Mouse (Mus musculus) 3134 (cell line): Measurements from ENCODE around the gene Socs2.
"Not testable (repeated sequence)": the region's sequence is repeated elsewhere in the genome, so short reads cannot be mapped to it uniquely, and the experiment has no call there.

Experiments used
- DNase-seq: peaks from one replicate; pipeline ENCODE4 v3.0.0-alpha.2; 2011; ENCODE audit warnings: low spot score; ENCODE audit not compliant: insufficient read length; ENCODE audit errors: extremely low read depth

Gene Socs2

DNA sequence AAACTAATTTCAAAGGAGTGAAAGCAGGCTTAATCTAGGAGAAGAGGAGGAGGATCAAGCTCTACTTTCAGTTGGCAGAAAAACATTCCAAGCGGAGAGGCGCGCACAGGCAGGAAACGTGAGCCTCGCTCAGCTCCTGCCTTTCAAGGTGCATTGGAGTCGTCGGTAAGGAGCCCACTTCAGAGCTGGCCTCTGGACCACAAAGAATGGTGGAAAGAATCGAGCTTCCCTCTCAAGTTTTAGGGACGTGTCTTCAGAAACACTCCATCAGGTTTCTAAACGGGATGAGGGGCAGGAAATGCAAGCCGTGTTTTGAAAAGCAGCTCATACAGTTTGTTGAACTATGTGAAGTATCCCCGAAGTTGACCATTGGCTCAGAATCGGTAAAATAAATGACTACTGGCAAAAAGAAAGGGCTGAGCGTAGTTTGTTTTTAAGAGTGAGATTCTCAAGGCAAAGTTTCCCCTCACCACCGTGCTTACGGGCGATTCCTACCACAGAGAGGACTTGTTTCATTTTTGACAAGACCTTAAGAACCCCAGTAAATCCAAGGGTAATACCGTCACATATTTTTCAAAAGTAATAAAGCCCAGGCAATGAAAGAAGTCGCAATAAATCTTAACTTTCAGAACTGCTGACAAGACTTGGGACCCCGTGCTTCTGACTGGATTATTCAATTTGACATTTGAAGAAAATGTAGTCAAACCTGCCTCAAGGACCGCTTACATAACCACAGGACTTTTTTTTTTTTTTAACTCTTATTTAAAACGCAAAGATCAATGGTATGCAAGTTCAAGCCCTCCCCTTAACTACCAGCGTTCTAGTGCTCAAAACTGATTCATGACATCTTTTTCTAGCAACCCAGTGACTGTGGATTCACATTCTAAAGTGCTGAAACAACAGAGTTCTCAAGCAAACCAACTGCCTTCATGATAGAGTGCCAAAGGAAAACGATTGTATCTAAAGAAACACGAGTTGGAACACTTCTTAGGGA, 21.9 kb downstream of the Socs2 start:
- peak; percentile 34 for DNase-seq

DNA sequence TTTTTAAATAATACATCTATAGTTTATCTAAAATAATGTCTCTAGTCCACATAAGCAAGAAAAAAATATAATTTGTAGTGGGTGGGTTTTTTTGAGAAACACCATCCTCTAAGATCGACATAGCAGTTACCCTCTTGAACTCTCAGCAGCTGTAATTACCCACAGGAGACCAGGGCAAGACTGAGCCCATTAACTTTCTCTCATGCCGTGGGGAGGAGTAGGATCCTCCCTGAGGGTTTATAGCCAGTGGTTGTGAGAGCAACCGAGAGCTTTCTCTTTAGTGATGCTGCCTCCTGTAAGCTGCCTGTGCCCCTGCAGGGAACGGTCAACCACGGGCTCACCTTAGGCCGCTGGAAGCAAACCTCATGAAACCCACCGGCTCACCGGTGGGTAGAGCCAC, 24.9 kb downstream of the Socs2 start:
- DNase-seq, result no peak

DNA sequence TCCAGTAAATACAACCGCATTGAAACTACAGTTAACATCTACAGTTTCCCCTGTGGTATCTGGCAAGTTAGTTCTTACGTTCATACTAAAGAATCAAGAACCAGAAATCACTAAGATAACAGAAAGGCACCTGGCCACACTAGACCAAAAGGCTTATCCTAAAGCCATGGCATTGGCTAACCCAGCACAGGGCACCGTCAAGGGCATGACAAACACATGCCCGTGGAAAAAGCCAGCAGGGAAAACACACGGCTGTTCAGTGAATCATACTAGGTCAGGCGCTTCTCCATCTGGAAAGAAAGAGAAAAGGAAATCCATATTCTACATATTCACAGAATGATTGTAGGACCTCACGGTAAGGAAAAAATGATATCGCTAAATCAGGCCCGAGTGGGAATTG, 26.1 kb downstream of the Socs2 start:
- DNase-seq, result no peak

DNA sequence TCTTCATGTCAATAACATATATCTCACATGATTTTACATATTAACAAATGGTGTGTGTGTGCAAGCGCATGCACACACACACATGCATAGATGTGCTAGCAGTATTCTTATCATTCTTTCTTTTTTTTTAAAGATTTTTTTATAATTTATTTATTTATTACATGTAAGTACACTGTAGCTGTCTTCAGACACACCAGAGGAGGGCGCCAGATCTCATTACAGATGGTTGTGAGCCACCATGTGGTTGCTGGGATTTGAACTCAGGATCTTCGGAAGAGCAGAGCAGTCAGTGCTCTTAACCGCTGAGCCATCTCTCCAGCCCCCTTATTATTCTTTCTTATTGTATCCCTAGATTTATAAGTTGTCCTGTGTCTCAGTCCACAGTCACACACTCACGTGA, 27.2 kb downstream of the Socs2 start:
- DNase-seq, result not testable (repeated sequence)

DNA sequence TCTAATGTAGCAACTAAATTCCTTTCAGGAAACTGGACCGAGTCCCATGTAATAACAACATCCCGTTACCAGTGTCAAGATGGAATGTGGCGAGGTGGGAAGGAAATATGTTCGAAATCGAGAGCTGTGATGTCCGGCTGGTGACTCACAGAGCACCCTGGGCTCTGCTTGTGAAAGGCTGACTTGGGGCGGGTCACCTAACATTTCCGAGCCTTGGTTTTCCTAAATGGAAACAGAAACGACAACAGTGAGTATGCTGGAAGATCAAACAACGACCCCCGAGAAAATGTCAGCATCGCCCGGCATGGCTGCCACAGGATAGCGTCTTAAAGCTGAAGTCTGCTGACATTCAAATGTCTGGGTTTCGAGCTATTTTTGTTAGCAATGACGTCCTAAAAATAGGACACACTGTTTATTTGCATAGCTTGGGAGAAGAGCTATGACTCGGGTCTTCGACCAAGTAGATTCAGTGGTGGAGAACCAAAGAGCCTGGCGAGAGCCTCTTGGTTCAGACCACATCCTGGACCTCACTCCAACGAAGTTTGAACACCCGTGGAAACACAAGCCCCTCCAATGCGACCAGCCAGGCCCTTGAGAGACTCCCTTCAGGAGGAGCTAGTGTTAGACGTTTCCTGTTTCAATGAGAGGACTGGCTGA, 28.0 kb downstream of the Socs2 start:
- DNase-seq, result peak; percentile 72

DNA sequence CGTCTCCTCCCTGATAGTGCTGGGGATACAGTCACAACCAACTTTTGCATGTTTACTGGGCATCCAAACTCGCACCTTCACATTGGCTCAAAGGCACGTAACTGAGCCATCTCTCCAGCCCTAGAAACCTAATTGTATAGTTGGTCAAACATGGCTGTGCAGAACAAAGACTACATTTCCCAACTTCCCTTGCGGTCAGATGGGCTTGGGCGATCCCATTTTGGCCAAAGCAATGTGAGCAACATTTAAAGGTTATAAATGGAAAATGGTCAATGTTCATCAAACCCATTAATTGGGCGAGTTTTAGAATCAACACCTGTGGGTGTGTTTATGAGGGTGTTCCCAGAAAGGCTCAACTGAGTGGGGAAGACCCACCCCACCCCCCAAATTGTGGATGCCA, 30.5 kb downstream of the Socs2 start:
- no peak for DNase-seq

DNA sequence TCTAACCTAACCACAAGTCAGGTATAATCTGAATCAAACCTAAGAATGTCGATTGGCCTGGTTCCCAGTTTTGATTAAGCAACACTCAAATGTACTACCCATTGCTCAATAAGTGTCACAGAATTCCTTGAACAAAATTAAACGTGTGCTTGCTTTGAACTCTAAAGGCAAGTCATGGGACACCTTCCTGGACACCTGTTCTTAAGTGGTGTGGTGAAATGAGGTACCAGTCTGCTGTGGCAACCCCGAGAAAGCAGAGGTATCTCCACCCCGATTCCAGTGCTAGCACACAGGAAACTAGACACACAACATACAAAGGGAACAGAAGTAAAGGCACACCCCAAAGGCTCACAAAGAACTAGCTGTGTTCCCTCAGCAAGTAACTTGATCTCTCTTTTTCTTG, 31.2 kb downstream of the Socs2 start:
- DNase-seq, result peak; percentile 27

DNA sequence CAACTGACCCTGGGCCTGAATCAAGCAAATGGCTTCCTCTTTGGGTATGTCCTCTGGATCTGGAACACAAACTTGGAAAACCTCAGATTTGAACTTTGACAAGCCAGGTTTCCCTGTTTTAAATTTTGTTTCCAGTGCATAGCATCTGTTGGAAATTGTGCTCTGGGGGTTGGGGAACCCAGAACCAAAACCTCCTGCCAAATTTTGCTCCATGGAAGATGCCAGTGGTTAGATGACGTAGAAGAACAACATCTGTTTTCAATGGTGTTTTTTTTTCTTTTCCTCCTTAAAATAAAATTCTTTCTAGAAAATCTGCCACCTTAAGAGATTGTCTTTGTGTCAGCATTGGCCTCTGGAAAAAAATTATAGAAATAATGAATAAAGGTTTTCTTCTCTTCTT, 31.9 kb downstream of the Socs2 start:
- DNase-seq, result peak; percentile 37

DNA sequence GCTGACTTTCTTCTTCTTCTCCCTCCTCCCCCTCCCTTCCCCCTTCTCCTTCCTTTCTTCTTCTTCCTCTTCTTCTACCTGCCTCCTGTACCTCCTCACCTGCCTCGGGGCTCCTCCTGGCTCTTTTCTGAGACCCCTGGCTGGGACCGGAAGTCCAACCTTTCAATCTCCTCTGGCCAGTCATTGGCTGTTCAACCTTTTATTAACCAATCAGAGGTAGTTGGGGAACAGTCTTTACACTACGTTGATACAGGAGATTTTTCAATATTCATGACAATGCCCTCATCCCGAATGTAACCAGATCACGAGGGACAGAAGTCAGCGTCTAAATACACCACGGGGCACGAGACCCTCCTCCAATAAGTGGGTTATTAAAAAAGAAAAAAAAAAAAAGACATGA, 32.5 kb downstream of the Socs2 start:
- no peak for DNase-seq

DNA sequence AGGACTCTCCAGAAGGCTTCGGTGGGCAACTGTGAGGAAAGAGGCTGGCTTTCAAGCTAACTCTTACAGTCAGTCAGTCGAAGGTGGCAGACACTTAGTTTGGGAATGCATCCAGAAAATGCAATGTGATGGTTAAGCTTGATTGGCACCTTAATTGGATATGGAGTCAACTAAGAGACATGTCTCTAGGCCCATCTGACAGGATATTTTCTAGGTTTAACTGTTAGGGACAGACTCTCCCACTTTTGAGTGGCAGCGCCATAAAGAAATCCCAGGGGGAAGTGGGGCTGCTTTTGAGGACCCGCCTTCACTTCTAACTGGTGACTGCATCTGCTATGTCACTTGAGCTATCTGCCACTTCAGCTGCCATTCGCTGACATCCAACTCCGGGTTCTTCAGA, 43.6 kb downstream of the Socs2 start:
- DNase-seq, result no peak

DNA sequence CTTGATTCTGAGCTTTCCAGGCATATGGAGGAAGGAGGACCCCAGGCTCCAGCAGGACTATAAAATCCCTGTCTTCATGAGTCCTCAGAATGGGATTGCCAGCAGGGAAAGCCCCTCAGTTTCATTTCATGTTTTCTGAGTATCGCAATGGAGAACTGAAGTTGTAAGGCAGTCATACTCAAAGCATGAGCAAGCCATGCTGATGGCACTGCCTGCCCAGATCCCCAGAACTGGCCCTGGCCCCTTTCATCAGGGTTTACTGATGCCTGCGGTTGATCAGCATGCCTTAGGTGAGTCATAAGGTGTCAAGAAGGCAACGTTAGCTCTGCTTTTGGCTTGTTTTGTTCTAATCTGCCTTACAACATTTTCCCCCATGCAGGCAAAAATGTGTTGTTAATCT, 45.0 kb downstream of the Socs2 start:
- peak; percentile 65 for DNase-seq

DNA sequence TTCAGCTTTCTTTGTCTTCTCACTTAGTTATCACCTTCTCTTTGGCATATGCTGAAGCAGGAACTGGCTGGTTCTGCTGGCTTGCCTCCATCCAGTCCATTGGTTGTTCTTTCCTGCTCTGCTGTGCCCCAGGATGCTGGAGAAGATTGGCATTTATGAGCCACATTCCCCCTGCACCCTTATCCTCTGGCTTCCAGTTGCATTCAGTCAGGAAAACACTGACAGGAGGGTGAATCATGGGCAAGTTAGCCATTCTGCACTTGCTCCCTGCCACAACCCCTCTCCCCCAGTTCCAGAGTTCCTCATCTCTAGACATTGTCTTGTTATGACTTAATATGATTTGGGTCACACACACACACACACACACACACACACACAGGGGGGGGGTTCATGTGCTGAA, 47.8 kb downstream of the Socs2 start:
- DNase-seq, result peak; percentile 80

DNA sequence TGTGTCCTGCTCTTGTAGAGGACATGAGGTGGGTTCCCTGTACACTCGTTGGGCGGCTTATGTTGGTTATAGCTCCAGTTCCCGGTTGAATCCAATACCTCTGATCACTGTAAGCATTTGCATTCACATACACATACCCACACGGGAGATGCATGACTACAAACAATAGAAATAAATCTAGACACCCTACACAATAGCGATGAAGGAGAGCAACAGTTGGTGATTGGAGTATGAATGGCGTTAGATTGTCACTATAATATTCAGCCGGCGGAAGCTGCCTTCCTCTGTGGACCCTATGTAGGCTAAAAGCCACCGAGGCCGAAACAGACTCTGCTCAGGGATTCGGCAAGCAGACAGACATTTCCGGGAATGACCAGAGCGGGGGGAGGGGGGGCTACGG, 48.8 kb downstream of the Socs2 start:
- no peak for DNase-seq

DNA sequence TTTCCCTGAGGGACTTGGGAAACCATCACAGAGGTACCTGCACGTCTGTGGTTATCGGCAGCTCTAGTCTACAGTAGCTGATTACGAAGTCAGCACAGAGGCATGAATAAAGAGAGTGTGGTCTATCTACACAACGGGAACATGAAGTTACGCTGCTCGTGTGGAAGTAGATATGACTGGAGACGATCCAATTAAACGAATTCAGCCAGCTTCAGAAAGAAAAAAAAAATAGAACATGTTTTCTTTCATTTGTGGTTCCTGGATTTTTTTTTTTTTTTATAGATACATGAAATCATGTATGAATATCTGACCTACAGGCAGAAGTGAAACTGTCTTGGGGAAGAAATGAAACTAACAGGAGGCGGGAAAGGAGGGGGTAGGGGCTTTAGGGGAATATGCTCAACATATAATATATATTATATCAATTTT, 49.3 kb downstream of the Socs2 start:
- DNase-seq, result no peak

DNA sequence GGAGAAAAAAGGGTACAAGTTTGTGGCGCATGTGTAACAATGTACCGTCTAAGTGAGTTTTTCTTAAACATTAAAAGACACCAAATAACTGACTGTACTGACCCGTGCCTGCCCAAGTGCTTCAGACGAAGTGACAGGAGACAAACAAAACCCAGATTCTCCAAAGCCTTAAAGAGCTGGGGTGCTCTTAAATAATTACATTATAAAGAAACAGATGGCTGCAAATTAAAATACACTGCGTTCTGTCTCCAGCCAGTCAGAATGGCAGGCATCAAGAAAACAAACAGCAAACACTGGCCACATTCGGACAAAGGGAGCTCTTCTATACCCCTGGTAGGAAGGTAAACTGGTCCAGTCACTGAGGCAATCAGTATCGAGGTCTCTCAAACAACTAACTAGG, 49.7 kb downstream of the Socs2 start:
- no peak for DNase-seq

DNA sequence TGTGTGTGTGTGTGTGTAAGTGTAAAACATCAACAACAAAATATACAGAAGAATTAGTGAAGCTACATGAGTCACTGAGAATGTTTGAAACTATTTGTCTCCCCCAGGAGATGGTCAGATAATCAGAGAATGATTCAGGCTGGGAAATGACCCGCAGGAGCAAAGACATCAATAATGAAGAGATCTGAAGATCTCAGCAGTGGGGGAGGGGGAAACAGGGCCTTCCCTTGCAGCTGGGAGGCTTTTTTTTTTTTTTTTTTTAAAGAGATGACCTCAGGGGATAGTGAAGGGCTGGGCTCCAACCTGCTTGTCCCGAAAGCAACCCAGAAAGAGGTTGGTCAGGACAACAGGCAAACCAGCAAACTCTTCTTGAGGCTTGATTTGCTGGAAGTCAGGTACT, 54.7 kb downstream of the Socs2 start:
- no peak for DNase-seq

DNA sequence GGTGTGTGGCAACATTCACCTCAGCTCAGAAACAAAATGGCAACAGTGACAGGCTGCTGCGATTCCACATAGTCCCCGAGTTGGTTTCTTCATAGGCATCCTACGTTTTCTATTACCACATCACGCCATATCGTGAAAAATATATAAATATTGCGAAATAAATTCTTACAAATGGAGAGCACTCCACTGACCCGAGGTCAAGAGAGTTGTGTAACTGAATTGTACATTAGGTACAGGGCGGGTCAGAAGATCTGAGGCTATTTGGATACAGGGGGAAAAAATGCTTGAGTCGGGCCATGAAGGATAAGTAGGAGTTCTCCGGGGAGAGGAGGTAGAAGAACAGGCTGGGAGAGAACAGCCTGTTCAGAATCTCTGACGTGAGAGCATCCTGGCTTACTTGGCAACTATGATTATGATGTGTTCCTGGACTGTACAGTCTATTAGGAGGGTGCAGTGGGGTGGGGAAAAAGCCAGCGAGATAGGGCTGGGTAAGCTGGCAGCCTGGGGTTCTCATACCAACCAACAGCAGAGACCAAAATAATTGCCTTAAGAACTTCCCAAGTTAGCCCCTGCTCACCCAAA, 55.6 kb downstream of the Socs2 start:
- no peak for DNase-seq

DNA sequence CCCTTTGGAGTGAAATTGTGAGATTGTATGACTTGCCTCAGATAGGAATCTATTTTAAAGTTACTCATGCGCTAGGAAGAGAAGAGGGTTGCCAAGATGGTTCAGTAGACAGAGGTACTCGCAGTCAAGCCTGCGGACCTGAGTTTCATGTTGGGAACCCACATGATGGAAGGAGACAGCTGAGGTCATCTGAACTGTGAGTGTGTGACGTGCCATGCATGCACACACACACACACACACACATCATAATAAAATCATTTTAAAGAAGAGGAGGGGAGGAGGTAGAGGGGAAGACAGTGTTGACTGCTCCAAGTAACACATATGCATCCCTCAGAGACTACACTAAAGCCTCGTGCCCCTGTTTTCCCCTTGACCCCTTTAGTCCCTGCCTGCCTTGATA, 56.9 kb downstream of the Socs2 start:
- DNase-seq, result no peak

DNA sequence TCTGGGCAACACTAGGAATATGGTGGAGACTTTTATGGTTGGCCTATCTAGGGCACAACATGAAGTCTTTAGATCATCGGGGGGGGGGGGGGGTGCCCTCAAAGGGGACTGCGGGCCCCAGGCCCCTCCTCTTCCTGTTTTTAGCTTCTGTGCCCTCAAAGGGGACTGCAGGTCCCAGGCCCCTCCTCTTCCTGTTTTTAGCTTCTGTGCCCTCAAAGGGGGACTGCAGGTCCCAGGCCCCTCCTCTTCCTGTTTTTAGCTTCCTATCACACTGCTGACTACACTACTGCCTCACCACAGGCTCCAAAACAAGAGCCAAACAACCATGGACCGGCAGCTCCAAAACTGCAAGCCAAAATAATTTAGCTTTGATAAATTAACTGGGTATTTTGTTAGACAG, 59.3 kb downstream of the Socs2 start:
- no peak for DNase-seq

DNA sequence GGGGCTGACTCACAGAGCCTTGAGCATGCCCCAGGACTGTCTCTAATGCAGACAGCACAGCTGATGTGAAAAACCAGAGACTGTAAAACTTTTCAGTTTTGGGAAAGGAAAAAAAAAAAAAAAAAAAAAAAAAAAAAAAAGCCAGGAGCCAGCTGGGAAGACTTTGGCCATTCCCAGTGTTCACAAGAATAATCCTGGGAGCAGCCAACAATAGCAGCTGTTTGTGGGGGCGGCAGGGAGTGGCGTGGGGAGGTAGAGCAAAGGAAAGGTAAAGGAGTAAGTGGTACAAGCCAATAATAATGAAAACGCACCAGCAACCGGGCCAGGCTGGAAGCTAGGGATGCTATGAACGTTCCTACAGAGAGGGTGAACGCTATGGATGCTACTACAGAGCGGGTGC, 60.3 kb downstream of the Socs2 start:
- no peak for DNase-seq

DNA sequence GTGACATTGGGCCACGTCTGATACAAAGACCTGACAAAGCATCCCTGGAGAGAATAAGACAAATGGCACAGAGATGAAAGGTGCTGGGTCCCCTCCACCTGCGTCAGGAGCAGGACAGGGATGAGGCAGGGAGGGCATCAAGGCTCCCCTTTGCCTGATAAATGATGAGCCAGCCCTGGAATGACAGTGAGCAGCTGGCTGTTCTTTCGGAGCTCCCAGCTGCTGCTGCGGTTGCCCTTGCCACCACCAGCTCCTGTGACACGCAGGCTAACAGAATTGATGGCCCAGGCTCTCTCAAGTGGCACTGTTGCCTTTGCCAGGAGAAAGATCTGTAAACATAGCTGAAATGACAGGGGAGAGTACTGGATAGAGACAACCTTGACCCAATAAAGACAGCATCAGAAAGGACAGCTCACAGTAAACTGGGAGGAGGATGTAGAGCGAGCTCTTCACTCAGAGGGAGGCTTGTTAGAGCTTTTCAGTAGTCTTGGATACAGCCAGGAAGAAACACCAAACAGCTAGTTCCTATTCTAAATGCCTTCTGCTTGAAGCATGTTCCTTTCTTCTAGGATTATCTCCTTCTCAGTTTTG, 61.2 kb downstream of the Socs2 start:
- no peak for DNase-seq
